Mouse (Mus musculus): ENCODE results near the gene Sema3b. TPM values are rescaled to one million over a fixed set of nuclear protein-coding genes. Genes with fewer than 3 reads are reported as not detected.

Sema3b gene
- polyA plus RNA-seq, 1 experiment from 2014 or later = 3.4 TPM

DNA sequence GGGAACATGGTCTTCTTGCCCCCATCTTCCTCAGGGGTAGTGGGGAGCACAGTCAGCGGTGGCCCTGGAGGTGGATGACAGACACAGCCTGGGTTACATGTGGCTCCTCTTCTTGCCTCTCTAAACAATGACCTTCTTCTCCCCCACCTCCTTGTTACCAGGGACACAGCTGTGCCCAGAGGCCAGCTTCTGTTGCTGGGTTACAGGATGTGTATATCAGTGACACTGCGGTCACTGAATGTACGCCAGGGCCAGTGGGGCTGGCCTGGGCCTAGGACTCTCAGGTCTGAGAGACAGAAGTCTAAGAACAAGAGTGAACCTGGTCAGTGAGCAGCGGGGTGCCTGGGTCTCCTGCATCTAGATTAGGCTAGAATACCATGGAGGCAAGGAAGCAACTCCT lies 6.0 kb upstream of the Sema3b start:
- H3K4me2 ChIP-seq (ENCODE audit: low read depth, severe bottlenecking) = no peak overlapping the region
- no peak overlapping the region for H3K4me3 ChIP-seq (ENCODE audit: low read depth, low read length)
- H3K9ac ChIP-seq (ENCODE audit: low read length) = no peak overlapping the region
- H3K9me3 ChIP-seq (ENCODE audit: control insufficient read depth, low read length) = no peaks in the 10 kb centered on the region
- no peak for ATAC-seq (ENCODE audit: insufficient number of reproducible peaks, low FRiP score, low TSS enrichment, low read depth)
- no peaks in the 10 kb centered on the region for H3K27me3 ChIP-seq (ENCODE audit: control insufficient read depth, insufficient read depth, low read length)
- peaks cover 18% of the 10 kb centered on the region for H3K4me1 ChIP-seq (ENCODE audit: control insufficient read depth, insufficient read depth, low read length)
- 88% methylated on average over 4 of the region's 4 CpGs for WGBS
- DNase-seq (ENCODE audit: low spot score) = no peak
- no peak overlapping the region for H3K27ac ChIP-seq (replicated peaks; ENCODE audit: low read depth, low read length)
- H3K36me3 ChIP-seq (ENCODE audit: control insufficient read depth, insufficient read depth, low read length) = peaks cover 32% of the 10 kb centered on the region

DNA sequence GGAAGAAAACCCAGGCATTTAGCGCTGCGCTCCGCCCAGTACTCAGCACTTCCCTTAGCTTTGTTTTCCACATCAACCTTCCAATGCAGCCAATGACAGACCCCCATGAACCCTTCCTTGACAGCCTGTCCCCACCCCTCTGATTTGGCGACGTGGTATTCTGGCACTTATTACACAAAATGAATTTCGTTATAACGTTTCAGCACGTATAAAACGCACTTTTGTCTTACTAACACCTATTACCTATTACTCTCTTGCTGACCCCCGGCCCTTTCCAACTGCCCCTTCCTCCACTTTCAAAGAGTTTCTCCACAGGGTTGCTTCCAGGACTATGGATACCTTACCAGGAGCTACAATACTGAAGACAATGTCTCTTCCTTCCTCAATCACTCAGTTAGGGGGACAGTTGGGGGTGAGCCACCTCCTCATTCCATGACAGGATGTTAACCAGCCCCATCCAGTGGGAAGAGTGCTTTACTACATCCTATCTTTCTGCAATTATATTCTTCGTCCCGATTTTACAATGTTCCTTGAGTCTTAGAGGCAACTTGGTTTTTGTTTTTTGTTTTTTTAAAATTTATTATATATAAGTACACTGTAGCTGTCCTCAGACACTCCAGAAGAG lies 4.0 kb upstream of the Sema3b start:
- H3K27ac ChIP-seq (replicated peaks; ENCODE audit: low read depth, low read length) = peak overlapping the region; percentile 73
- H3K4me1 ChIP-seq (ENCODE audit: control insufficient read depth, insufficient read depth, low read length) = peaks cover 37% of the 10 kb centered on the region
- no peak for DNase-seq (ENCODE audit: low spot score)
- peak overlapping the region; percentile 29; the same call in 1 of the 2 replicates for H3K4me3 ChIP-seq (ENCODE audit: low read depth, low read length)
- ATAC-seq (ENCODE audit: insufficient number of reproducible peaks, low FRiP score, low TSS enrichment, low read depth) = 0 out of 2 replicates have a peak, but pooled peaks have one; percentile 2
- H3K9me3 ChIP-seq (ENCODE audit: control insufficient read depth, low read length) = no peaks in the 10 kb centered on the region
- H3K36me3 ChIP-seq (ENCODE audit: control insufficient read depth, insufficient read depth, low read length) = peaks cover 23% of the 10 kb centered on the region
- peak overlapping the region; percentile 67 for H3K4me2 ChIP-seq (ENCODE audit: low read depth, severe bottlenecking)
- 14% methylated on average over 12 of the region's 12 CpGs for WGBS
- H3K9ac ChIP-seq (ENCODE audit: low read length) = peak overlapping the region; percentile 60; the same call in 1 of the 2 replicates
- H3K27me3 ChIP-seq (ENCODE audit: control insufficient read depth, insufficient read depth, low read length) = no peaks in the 10 kb centered on the region

DNA sequence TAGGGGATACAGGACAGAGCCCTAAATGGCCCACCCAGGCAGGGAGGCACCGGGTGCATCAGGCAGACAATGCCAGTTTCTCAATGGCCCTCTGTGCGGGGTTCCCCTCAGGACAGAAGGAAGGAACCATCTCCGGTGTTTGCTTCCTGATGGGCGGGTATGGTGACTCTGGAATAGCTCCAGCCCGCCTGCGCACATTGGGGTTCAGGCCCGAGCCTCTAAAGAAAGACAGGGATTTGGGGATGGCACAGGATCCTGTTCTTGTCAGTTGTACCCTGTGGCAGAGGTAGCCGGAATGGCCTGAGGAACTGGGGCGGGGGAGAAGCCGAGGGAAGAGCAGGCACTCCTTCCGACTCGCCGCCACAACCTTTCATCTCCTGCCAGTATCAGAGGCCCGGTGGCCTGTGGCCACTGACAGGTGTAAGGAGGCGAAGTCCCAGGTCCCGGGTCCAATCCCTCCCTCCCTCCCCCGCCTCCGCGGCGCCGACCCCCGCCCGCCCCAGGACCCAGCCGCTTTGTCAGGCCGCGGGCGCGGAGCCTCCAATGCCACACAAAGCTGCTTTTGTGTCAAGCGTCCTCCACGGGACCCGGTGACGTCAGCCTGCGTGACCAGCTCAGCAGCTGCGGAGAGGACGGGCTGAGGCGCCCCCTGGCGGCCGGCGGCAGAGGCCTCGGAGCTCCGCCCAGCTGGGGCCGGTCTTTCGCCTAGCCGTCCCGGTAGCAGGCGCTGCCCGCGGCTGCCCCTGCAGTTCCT lies 3.3 kb upstream of the Sema3b start:
- ATAC-seq (ENCODE audit: insufficient number of reproducible peaks, low FRiP score, low TSS enrichment, low read depth) (peak; percentile 88), DNase-seq (ENCODE audit: low spot score) (peak; percentile 99)
- Histone ChIP-seq H3K36me3 (ENCODE audit: control insufficient read depth, insufficient read depth, low read length) (peaks cover 19% of the 10 kb centered on the region), H3K4me1 (ENCODE audit: control insufficient read depth, insufficient read depth, low read length) (peaks cover 44% of the 10 kb centered on the region), H3K27ac (replicated peaks; ENCODE audit: low read depth, low read length) (peak overlapping the region; percentile 84), H3K9me3 (ENCODE audit: control insufficient read depth, low read length) (no peaks in the 10 kb centered on the region), H3K9ac (ENCODE audit: low read length) (peak overlapping the region; percentile 60), H3K4me3 (ENCODE audit: low read depth, low read length) (peak overlapping the region; percentile 29), H3K27me3 (ENCODE audit: control insufficient read depth, insufficient read depth, low read length) (no peaks in the 10 kb centered on the region), H3K4me2 (ENCODE audit: low read depth, severe bottlenecking) (peak overlapping the region; percentile 67)
- 9% methylated on average over 38 of the region's 48 CpGs for WGBS

DNA sequence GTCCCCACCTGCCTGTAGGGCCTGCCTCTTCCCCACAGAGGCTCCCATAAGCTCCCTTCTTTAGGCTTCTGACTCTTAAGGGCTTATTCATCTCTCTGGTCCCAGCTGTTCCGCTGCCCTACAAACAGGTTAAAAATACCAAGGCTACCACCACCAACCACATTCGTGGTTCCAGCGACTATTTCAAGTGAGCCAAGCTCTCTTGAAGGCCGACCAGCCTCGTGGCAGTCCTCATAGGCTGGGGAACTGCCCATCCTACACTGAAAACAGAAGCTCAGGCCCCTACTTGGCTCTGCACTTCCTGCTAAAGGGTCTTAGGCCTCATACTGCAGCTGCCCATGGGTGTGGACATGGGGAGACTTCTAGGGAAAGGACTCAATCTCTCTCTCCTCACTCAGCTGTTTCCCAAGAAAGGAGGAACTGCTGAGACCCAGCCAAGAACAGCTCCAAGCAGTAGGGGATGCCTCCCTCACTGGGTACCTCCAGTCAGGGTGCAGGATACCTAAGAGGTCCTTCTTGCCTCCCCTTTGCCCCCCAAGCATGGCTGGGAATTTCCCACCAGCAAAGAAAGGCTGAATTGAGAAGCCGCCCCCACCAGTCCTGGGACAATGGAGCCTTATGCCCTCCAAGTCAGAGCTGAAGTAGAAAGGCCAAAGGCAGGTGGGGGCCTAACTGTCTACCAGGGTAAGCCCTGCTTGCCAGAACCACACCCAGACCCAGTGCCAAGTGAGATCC lies 2.6 kb upstream of the Sema3b start:
- H3K27ac ChIP-seq (replicated peaks; ENCODE audit: low read depth, low read length) = peak overlapping the region; percentile 84
- peaks cover 17% of the 10 kb centered on the region for H3K36me3 ChIP-seq (ENCODE audit: control insufficient read depth, insufficient read depth, low read length)
- H3K4me2 ChIP-seq (ENCODE audit: low read depth, severe bottlenecking) = peak overlapping the region; percentile 67; the same call in 1 of the 2 replicates
- peaks cover 51% of the 10 kb centered on the region for H3K4me1 ChIP-seq (ENCODE audit: control insufficient read depth, insufficient read depth, low read length)
- no peaks in the 10 kb centered on the region for H3K27me3 ChIP-seq (ENCODE audit: control insufficient read depth, insufficient read depth, low read length)
- H3K9me3 ChIP-seq (ENCODE audit: control insufficient read depth, low read length) = no peaks in the 10 kb centered on the region
- peak; percentile 2; the same call in 1 of the 2 replicates for ATAC-seq (ENCODE audit: insufficient number of reproducible peaks, low FRiP score, low TSS enrichment, low read depth)
- H3K4me3 ChIP-seq (ENCODE audit: low read depth, low read length) = no peak overlapping the region
- peak overlapping the region; percentile 60 for H3K9ac ChIP-seq (ENCODE audit: low read length)
- WGBS = 77% methylated on average over 6 of the region's 6 CpGs
- no peak for DNase-seq (ENCODE audit: low spot score)

DNA sequence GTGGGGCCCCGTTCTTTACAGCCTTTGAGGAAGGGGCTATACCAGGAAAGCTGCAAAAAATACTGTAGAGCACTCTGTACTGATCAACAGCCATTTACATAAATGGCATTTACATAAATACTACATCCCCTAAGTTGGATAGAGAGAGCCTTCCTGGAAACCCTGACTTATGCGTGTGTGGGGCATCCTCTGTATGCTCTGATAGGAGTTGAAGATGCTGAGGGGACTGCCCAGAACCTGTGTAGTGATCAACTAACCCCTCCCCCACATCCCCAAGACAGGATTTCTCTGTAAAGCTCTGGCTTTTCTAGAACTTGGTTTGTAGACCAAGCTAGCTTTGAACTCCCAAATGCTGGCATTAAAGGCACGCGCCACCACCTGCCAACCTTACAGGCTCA lies 403 bp upstream of the Sema3b start:
- Histone ChIP-seq H3K36me3 (ENCODE audit: control insufficient read depth, insufficient read depth, low read length) (peaks cover 3% of the 10 kb centered on the region), H3K4me2 (ENCODE audit: low read depth, severe bottlenecking) (no peak overlapping the region), H3K4me1 (ENCODE audit: control insufficient read depth, insufficient read depth, low read length) (peaks cover 73% of the 10 kb centered on the region), H3K9me3 (ENCODE audit: control insufficient read depth, low read length) (no peaks in the 10 kb centered on the region), H3K27me3 (ENCODE audit: control insufficient read depth, insufficient read depth, low read length) (no peaks in the 10 kb centered on the region), H3K9ac (ENCODE audit: low read length) (no peak overlapping the region), H3K4me3 (ENCODE audit: low read depth, low read length) (no peak overlapping the region), H3K27ac (replicated peaks; ENCODE audit: low read depth, low read length) (peak overlapping the region; percentile 56; the same call in 1 of the 2 replicates)
- DNase-seq (ENCODE audit: low spot score) (no peak), ATAC-seq (ENCODE audit: insufficient number of reproducible peaks, low FRiP score, low TSS enrichment, low read depth) (no peak)
- WGBS = 67% methylated on average over 4 of the region's 4 CpGs

DNA sequence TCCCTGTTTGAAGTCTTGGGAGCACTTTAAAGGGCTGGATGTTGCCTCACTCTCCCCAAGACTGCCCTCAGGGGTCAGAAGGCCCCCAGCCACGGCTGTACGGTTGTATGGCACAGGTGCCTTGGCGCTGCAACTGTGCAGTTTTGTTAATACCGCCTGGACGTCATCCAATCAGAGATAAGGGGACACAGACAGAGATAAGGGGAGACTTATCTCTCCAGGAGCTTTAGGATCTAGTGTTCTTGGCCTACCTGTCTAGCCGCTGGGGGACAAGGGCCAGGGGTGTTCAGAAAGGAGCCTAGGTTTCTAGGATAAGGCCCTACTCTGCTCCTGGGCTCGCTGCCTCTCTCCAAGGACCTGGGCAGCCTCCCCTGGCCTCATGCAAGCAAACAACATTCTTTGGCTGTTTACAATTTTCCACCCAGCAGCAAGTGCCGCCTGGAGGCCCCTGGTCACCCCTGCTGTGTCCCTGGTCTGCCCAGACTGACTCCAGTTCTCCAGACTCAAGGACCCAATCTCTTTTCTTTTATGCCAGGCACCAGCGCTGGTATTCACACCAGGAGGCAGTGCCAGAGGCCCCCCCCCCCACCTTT lies 1.3 kb downstream of the Sema3b start:
- Histone ChIP-seq H3K4me2 (ENCODE audit: low read depth, severe bottlenecking) (0 out of 2 replicates have a peak overlapping the region, but pooled peaks have one; percentile 1), H3K4me3 (ENCODE audit: low read depth, low read length) (no peak overlapping the region), H3K36me3 (ENCODE audit: control insufficient read depth, insufficient read depth, low read length) (no peaks in the 10 kb centered on the region), H3K4me1 (ENCODE audit: control insufficient read depth, insufficient read depth, low read length) (peaks cover 74% of the 10 kb centered on the region), H3K9ac (ENCODE audit: low read length) (no peak overlapping the region), H3K27ac (replicated peaks; ENCODE audit: low read depth, low read length) (0 out of 2 replicates have a peak overlapping the region, but pooled peaks have one; percentile 31), H3K27me3 (ENCODE audit: control insufficient read depth, insufficient read depth, low read length) (no peaks in the 10 kb centered on the region), H3K9me3 (ENCODE audit: control insufficient read depth, low read length) (no peaks in the 10 kb centered on the region)
- WGBS = 50% methylated on average over 9 of the region's 9 CpGs
- DNase-seq (ENCODE audit: low spot score) (no peak), ATAC-seq (ENCODE audit: insufficient number of reproducible peaks, low FRiP score, low TSS enrichment, low read depth) (no peak)

DNA sequence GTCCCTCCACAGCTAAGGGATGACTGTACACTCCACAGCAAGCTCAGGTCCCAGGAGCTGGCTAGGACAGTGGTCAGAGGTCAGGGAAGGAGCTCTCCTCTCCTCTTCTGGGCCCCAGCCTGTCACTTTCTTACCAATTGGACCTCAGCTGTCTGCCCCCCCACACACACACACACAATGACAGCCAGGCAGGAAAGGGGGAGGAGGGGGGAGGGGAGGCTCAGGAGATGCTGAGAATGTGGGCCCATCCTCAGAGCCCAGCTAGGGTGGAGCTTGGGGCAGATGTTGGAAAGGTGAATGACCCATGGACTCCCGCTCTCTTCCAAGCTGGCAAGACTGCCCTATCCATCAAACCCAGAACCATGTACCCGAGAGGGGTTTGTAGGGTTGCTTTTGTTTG lies 2.0 kb downstream of the Sema3b start:
- Histone ChIP-seq H3K4me2 (ENCODE audit: low read depth, severe bottlenecking) (peak overlapping the region; percentile 26), H3K27ac (replicated peaks; ENCODE audit: low read depth, low read length) (peak overlapping the region; percentile 72), H3K4me3 (ENCODE audit: low read depth, low read length) (peak overlapping the region; percentile 22), H3K27me3 (ENCODE audit: control insufficient read depth, insufficient read depth, low read length) (no peaks in the 10 kb centered on the region), H3K9me3 (ENCODE audit: control insufficient read depth, low read length) (no peaks in the 10 kb centered on the region), H3K36me3 (ENCODE audit: control insufficient read depth, insufficient read depth, low read length) (no peaks in the 10 kb centered on the region), H3K9ac (ENCODE audit: low read length) (peak overlapping the region; percentile 27; the same call in 1 of the 2 replicates), H3K4me1 (ENCODE audit: control insufficient read depth, insufficient read depth, low read length) (peaks cover 74% of the 10 kb centered on the region)
- 71% methylated on average over 2 of the region's 2 CpGs for whole genome bisulfite sequencing
- no peak for ATAC-seq (ENCODE audit: insufficient number of reproducible peaks, low FRiP score, low TSS enrichment, low read depth)
- DNase-seq (ENCODE audit: low spot score) = no peak

DNA sequence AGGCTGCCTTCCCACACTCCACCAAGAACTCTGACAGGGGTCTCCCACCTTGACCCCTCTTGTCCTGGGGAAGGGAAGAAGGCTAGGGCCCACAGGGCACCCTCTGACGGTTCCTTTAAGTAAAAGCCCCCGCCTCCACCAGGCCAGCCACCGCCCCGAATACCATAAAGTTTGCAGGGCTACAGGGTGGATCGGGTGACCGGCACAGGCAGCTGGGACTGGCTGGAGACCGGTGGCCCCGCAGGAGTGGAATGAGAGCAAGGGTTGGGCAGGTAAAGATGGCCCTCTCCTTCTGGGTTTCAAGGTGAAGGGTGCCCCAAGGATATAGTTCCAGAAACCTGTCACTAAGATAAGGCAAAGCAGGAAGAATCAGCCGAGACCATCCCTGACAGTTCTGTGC lies 2.4 kb downstream of the Sema3b start:
- Histone ChIP-seq H3K9me3 (ENCODE audit: control insufficient read depth, low read length) (no peaks in the 10 kb centered on the region), H3K27me3 (ENCODE audit: control insufficient read depth, insufficient read depth, low read length) (no peaks in the 10 kb centered on the region), H3K4me1 (ENCODE audit: control insufficient read depth, insufficient read depth, low read length) (peaks cover 69% of the 10 kb centered on the region), H3K36me3 (ENCODE audit: control insufficient read depth, insufficient read depth, low read length) (no peaks in the 10 kb centered on the region), H3K4me3 (ENCODE audit: low read depth, low read length) (peak overlapping the region; percentile 22), H3K9ac (ENCODE audit: low read length) (peak overlapping the region; percentile 27; the same call in 1 of the 2 replicates), H3K4me2 (ENCODE audit: low read depth, severe bottlenecking) (peak overlapping the region; percentile 26), H3K27ac (replicated peaks; ENCODE audit: low read depth, low read length) (peak overlapping the region; percentile 72)
- ATAC-seq (ENCODE audit: insufficient number of reproducible peaks, low FRiP score, low TSS enrichment, low read depth) (no peak), DNase-seq (ENCODE audit: low spot score) (peak; percentile 63)
- 4% methylated on average over 9 of the region's 9 CpGs for WGBS

Data from limb, embryonic 11.5 days (tissue).